Mouse (Mus musculus) limb, embryonic 11.5 days (tissue): ENCODE results near the gene Madcam1. TPM values are rescaled to one million over a fixed set of nuclear protein-coding genes. Genes with fewer than 3 reads are reported as not detected.

Experiments used
- ATAC-seq: fragments of 200-750 bp; cut with Nextera tagmentation; 2 replicates; pipeline ENCODE4 v1.8.0; 2017; ENCODE audit warnings: low read depth; ENCODE audit not compliant: insufficient number of reproducible peaks, low FRiP score, low TSS enrichment
- DNase-seq: peaks from one replicate; pipeline ENCODE4 v3.0.0-alpha.2; 2015; ENCODE audit warnings: low spot score
- H3K27ac ChIP-seq: fragments of 300-500 bp; sonication (generic); replicated peaks from 2 replicates; pipeline ENCODE4 v1.5.1; 2014; ENCODE audit warnings: low read depth, mild to moderate bottlenecking, low read length
- H3K27me3 ChIP-seq: fragments of 300-500 bp; sonication (generic); 2 replicates; pipeline ENCODE4 v1.6.1; 2014; ENCODE audit warnings: mild to moderate bottlenecking, low read length, mixed read lengths; ENCODE audit not compliant: control insufficient read depth, insufficient read depth
- H3K36me3 ChIP-seq: fragments of 300-500 bp; sonication (generic); 2 replicates; pipeline ENCODE4 v1.6.1; 2014; ENCODE audit warnings: mild to moderate bottlenecking, low read length, moderate library complexity, mixed read lengths; ENCODE audit not compliant: control insufficient read depth, insufficient read depth
- H3K4me1 ChIP-seq: fragments of 300-500 bp; sonication (generic); 2 replicates; pipeline ENCODE4 v1.6.1; 2014; ENCODE audit warnings: low read length, mixed read lengths; ENCODE audit not compliant: control insufficient read depth, insufficient read depth
- H3K4me2 ChIP-seq: fragments of 300-500 bp; sonication (generic); 2 replicates; pipeline ENCODE4 v1.6.1; 2014; ENCODE audit warnings: low read depth, mild to moderate bottlenecking, moderate library complexity; ENCODE audit not compliant: severe bottlenecking
- H3K4me3 ChIP-seq: fragments of 300-500 bp; sonication (generic); 2 replicates; pipeline ENCODE4 v1.5.1; 2014; ENCODE audit warnings: low read depth, low read length
- H3K9ac ChIP-seq: fragments of 300-500 bp; sonication (generic); 2 replicates; pipeline ENCODE4 v1.6.1; 2014; ENCODE audit warnings: mild to moderate bottlenecking, low read length
- H3K9me3 ChIP-seq: fragments of 300-500 bp; sonication (generic); 2 replicates; pipeline ENCODE4 v1.6.1; 2016; ENCODE audit warnings: low read length; ENCODE audit not compliant: control insufficient read depth
- WGBS: fragments of 180-500 bp; shearing (Covaris S2); extraction: QIAGEN DNeasy Blood & Tissue Kit; methylation state at CpG from one replicate; pipeline ENCODE4 v1.1.7; 2014; 5-methylcytosine and 5-hydroxymethylcytosine counted together
- polyA plus RNA-seq: library from polyadenylated mRNA; unstranded; fragments of >200 nt; fragmentation: Nextera tagmentation; extraction: Ambion mirVana; gene quantifications from 2 replicates; pipeline ENCODE4 v1.2.1, GENCODE M21; 2014

The Madcam1 gene
- polyA plus RNA-seq, 1 experiment from 2014 or later, result 5.6 TPM

GRCm38 (mm10) chr10:79713163-79713562 lies 48.8 kb downstream of the Madcam1 start:
- H3K9ac ChIP-seq, result no peak overlapping the region

GRCm38 (mm10) chr10:79714996-79715395 lies 50.6 kb downstream of the Madcam1 start:
- WGBS, result 69% methylated on average over 4 of the region's 4 CpGs
- Histone ChIP-seq H3K27ac (no peak overlapping the region), H3K9me3 (no peaks in the 10 kb centered on the region), H3K9ac (no peak overlapping the region), H3K4me3 (no peak overlapping the region), H3K36me3 (peaks cover 14% of the 10 kb centered on the region), H3K27me3 (peaks cover 45% of the 10 kb centered on the region), H3K4me1 (peaks cover 11% of the 10 kb centered on the region), H3K4me2 (no peak overlapping the region)
- ATAC-seq (no peak), DNase-seq (no peak)

More at GRCm38 (mm10) chr10:79713163-79713562, 48.8 kb downstream of the Madcam1 start:
- H3K36me3 ChIP-seq, result peaks cover 27% of the 10 kb centered on the region
- H3K27me3 ChIP-seq, result peaks cover 40% of the 10 kb centered on the region
- H3K4me2 ChIP-seq, result no peak overlapping the region
- ATAC-seq (no peak), DNase-seq (no peak)
- peaks cover 11% of the 10 kb centered on the region for H3K4me1 ChIP-seq
- H3K9me3 ChIP-seq, result no peaks in the 10 kb centered on the region
- no peak overlapping the region for H3K27ac ChIP-seq
- WGBS, result 65% methylated on average over 1 of the region's 1 CpGs
- H3K4me3 ChIP-seq, result no peak overlapping the region

GRCm38 (mm10) chr10:79716254-79716987 lies 52.1 kb downstream of the Madcam1 start, which contains the start of gene Hcn2:
Gene Hcn2 (plus strand): TSS chr10:79716634.
- ATAC-seq (no peak), DNase-seq (no peak)
- peak within 1 kb of the TSS; percentile 40; the same call in 1 of the 2 replicates for H3K9ac ChIP-seq
- H3K27ac ChIP-seq, result no peak within 1 kb of the TSS
- peaks cover 47% of the 10 kb centered on the region for H3K27me3 ChIP-seq
- H3K36me3 ChIP-seq, result peaks cover 4% of the 10 kb centered on the region; the same call in 1 of the 2 replicates
- peak within 1 kb of the TSS; percentile 88 for H3K4me2 ChIP-seq
- peak within 1 kb of the TSS; percentile 39 for H3K4me3 ChIP-seq
- 3% methylated on average over 33 of the region's 91 CpGs for WGBS
- H3K9me3 ChIP-seq, result no peaks in the 10 kb centered on the region
- peaks cover 11% of the 10 kb centered on the region for H3K4me1 ChIP-seq

- Histone ChIP-seq H3K9ac (peak overlapping the region; percentile 40; the same call in 1 of the 2 replicates), H3K27ac (no peak overlapping the region), H3K27me3 (peaks cover 47% of the 10 kb centered on the region), H3K4me1 (peaks cover 11% of the 10 kb centered on the region), H3K4me3 (peak overlapping the region; percentile 39), H3K9me3 (no peaks in the 10 kb centered on the region), H3K4me2 (peak overlapping the region; percentile 88), H3K36me3 (no peaks in the 10 kb centered on the region)
- 0% methylated on average over 37 of the region's 44 CpGs for WGBS
- ATAC-seq, result no peak
- no peak for DNase-seq
Measured at GRCm38 (mm10) chr10:79716988-79717355, 52.6 kb downstream of the Madcam1 start.

- Histone ChIP-seq H3K27ac (no peak overlapping the region), H3K4me2 (peak overlapping the region; percentile 17; the same call in 1 of the 2 replicates), H3K9ac (no peak overlapping the region), H3K9me3 (no peaks in the 10 kb centered on the region), H3K36me3 (no peaks in the 10 kb centered on the region), H3K4me3 (0 out of 2 replicates have a peak overlapping the region, but pooled peaks have one; percentile 1), H3K4me1 (peaks cover 11% of the 10 kb centered on the region), H3K27me3 (peaks cover 47% of the 10 kb centered on the region)
- DNase-seq (peak; percentile 92), ATAC-seq (no peak)
- 7% methylated on average over 43 of the region's 43 CpGs for WGBS
Measured at GRCm38 (mm10) chr10:79717640-79718357, 53.4 kb downstream of the Madcam1 start.

Other genes with a start within 250 kb of the Madcam1 start
- gene Vmn2r83, start 195.8 kb upstream of the Madcam1 start, polyA plus RNA-seq, result not detected in 2 replicates
- gene Plpp2, start 130.8 kb upstream of the Madcam1 start, polyA plus RNA-seq, result 20.3 and 21.8 TPM in 2 replicates
- gene Mier2, start 109.4 kb upstream of the Madcam1 start, polyA plus RNA-seq, result 54.2 and 56.2 TPM in 2 replicates
- gene Theg, start 77.2 kb upstream of the Madcam1 start, polyA plus RNA-seq, result not detected in 2 replicates
- gene C2cd4c, start 50.5 kb upstream of the Madcam1 start, polyA plus RNA-seq, result 0.04 TPM in 1 of 2 replicates, not detected in the other
- 4.8 and 6.5 TPM in 2 replicates for gene Shc2, start 26.6 kb upstream of the Madcam1 start, polyA plus RNA-seq
- not detected in 2 replicates for gene Odf3l2, start 18.8 kb upstream of the Madcam1 start, polyA plus RNA-seq
- 67.2 and 70.9 TPM in 2 replicates for gene Tpgs1, start 4.8 kb downstream of the Madcam1 start, polyA plus RNA-seq
- gene Cdc34, start 17.6 kb downstream of the Madcam1 start, polyA plus RNA-seq, result 171 and 175 TPM in 2 replicates
- 0.45 and 0.94 TPM in 2 replicates for gene Gzmm, start 24.5 kb downstream of the Madcam1 start, polyA plus RNA-seq
- gene Bsg, start 39.9 kb downstream of the Madcam1 start, polyA plus RNA-seq, result 633 and 674 TPM in 2 replicates
- not detected in 2 replicates for gene Hcn2, start 52.1 kb downstream of the Madcam1 start, polyA plus RNA-seq
- 32.2 and 36.1 TPM in 2 replicates for gene Polrmt, start 82.0 kb downstream of the Madcam1 start, polyA plus RNA-seq
- gene Fgf22, start 90.5 kb downstream of the Madcam1 start, polyA plus RNA-seq, result 0.17 and 0.33 TPM in 2 replicates
- gene Rnf126, start 102.4 kb downstream of the Madcam1 start, polyA plus RNA-seq, result 112 and 118 TPM in 2 replicates
- gene Fstl3, start 112.7 kb downstream of the Madcam1 start, polyA plus RNA-seq, result 1.8 and 1.9 TPM in 2 replicates
- not detected in 2 replicates for gene Prss57, start 126.4 kb downstream of the Madcam1 start, polyA plus RNA-seq
- gene Palm, start 129.0 kb downstream of the Madcam1 start, polyA plus RNA-seq, result 108 and 109 TPM in 2 replicates
- 0.21 and 0.29 TPM in 2 replicates for gene Misp, start 156.4 kb downstream of the Madcam1 start, polyA plus RNA-seq
- gene Ptbp1, start 189.9 kb downstream of the Madcam1 start, polyA plus RNA-seq, result 328 and 351 TPM in 2 replicates
- gene Prtn3, start 209.9 kb downstream of the Madcam1 start, polyA plus RNA-seq, result 16.0 and 19.6 TPM in 2 replicates
- gene Plppr3, start 210.1 kb downstream of the Madcam1 start, polyA plus RNA-seq, result 95.1 and 95.7 TPM in 2 replicates
- 0.20 TPM in 1 of 2 replicates, not detected in the other for gene Elane, start 221.7 kb downstream of the Madcam1 start, polyA plus RNA-seq
- gene Cfd, start 226.3 kb downstream of the Madcam1 start, polyA plus RNA-seq, result not detected in 2 replicates
- 43.1 and 43.8 TPM in 2 replicates for gene Med16, start 244.4 kb downstream of the Madcam1 start, polyA plus RNA-seq
- gene Gm26602, start 246.3 kb downstream of the Madcam1 start, polyA plus RNA-seq, result 6.7 TPM in 1 of 2 replicates, not detected in the other